Mouse (Mus musculus) left cerebral cortex, postnatal 14 days (tissue): ENCODE measurements around the gene Pcsk6. TPM values are rescaled to one million over a fixed set of nuclear protein-coding genes. Genes with fewer than 3 reads are reported as not detected.
"Not testable (repeated sequence)": the region's sequence is repeated elsewhere in the genome, so short reads cannot be mapped to it uniquely, and the experiment has no call there.

ENCODE experiments used
- DNase-seq, 2 experiments: peaks; one replicate each; pipeline ENCODE4 v3.0.0; 2021 to 2022; ENCODE audit warnings: low spot score in 2 of 2, mixed read lengths in 1 of 2
- intact Hi-C: fragments of 180-260 bp; cut with DNase I; formaldehyde crosslinking; loops from one replicate; pipeline ENCODE4 v1.15.1; 2025
- total RNA-seq, 2 experiments: library from RNA; stranded (reverse); gene quantifications; 2 replicates each; pipeline ENCODE4 v1.2.3; 2021

Pcsk6 gene
- total RNA-seq, 2 experiments from 2014 or later: 6.9 to 7.6 TPM

DNA sequence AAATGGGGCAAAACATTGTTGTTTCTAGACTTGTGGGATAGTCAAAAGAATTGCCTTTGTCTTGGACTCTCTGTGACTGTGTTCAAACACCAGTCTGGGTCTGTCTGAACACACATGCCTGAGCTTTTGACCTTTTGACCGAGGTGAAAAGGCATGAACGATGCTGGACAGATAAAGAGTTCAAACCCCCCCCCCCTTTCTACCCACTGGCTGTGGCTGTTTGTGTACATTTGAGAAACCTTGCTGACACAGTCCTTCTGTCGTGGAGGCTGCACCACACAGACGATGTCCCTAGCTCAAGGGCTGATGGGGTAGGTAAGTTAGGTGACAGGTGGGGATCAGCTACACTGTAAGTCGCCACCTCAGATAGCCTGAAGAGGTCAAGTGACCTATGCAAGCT lies 67.9 kb downstream of the Pcsk6 start:
- intact Hi-C loops: no loop called here

DNA sequence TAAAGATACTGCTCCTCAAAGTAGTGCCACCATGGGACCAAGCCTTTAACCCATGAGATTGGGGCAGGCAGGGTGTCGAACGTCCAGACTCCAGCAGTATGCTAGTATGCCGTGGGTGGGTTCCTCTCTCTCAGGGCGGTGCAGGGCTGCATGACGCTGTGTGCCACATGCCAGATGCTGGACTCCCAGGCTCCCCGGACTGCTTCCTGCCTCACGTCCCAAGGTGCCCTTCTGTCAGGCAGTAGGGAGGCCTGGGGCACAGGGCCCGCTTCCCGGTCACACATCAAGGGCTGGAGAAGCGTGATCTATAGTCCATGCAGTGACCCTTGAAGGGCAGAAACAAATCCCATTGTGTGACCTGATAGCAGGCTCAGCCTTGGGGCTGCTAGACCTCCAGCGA lies 68.9 kb downstream of the Pcsk6 start:
- intact Hi-C loops: loop anchor here (10.0 kb wide), 1 partner anchor 226 kb away; no protein-coding TSS in a partner anchor
- DNase-seq: no peak

More for the DNA sequence above, 67.9 kb downstream of the Pcsk6 start:
- no peak for DNase-seq

- DNase-seq: not testable (repeated sequence)
- intact Hi-C loops: loop anchor here (10.0 kb wide), 1 partner anchor 230 kb away; no protein-coding TSS in a partner anchor
These were observed 72.9 kb downstream of the Pcsk6 start for GRCm38 (mm10) chr7:65934238-65934970.

GRCm38 (mm10) chr7:65935211-65935610 lies 73.7 kb downstream of the Pcsk6 start:
- intact Hi-C loops: loop anchor here (10.0 kb wide), 1 partner anchor 230 kb away; no protein-coding TSS in a partner anchor

GRCm38 (mm10) chr7:65940988-65941387 lies 79.5 kb downstream of the Pcsk6 start:
- DNase-seq: no peak
- intact Hi-C loops: no loop called here

More at GRCm38 (mm10) chr7:65935211-65935610, 73.7 kb downstream of the Pcsk6 start:
- no peak for DNase-seq

GRCm38 (mm10) chr7:65945342-65945993 lies 83.9 kb downstream of the Pcsk6 start:
- intact Hi-C loops: no loop called here
- no peak for DNase-seq

- DNase-seq: no peak
- intact Hi-C loops: no loop called here
These were observed 84.9 kb downstream of the Pcsk6 start for GRCm38 (mm10) chr7:65946397-65946796.

DNA sequence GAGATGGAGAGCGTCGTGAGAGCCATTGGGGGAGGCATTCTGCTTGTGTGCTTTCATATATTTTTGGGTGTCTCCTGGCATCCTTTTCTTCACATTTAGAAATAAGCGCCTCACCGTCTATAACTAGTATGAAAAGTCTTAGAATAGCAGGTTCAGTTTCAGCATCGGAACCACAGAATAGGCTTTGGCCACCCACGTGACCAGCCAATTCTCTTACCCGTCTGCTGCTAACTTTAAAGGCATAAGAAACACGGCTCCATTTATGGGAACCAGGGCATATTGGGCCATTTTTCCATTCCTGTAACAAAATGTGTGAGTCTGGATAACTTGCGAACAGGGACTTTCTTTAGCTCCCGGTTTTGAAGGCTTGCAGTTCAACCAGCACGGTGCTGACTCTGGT lies 87.4 kb downstream of the Pcsk6 start:
- intact Hi-C loops: no loop called here
- peak; percentile 25 to 54 for DNase-seq

DNA sequence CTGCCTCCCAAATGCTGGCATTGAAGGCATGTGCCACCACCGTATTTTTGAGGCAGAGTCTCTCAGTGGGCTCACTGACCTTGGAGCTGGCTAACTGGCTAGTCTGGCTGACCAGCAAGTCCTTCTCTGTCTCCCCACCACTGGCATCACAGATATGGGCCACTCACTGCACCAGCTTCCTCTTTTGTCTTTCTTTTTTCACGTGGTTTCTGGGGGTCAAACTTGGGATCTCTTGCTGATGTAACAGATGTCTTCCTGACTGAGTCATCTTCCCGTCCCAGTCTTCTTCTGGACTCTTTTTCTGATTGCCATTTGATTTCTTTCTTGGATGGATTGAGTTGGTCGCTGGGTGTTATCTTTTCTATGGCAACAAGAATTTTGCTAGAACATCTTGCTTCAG lies 93.0 kb downstream of the Pcsk6 start:
- DNase-seq: peak in 1 of 2 experiments; percentile 30
- intact Hi-C loops: no loop called here

DNA sequence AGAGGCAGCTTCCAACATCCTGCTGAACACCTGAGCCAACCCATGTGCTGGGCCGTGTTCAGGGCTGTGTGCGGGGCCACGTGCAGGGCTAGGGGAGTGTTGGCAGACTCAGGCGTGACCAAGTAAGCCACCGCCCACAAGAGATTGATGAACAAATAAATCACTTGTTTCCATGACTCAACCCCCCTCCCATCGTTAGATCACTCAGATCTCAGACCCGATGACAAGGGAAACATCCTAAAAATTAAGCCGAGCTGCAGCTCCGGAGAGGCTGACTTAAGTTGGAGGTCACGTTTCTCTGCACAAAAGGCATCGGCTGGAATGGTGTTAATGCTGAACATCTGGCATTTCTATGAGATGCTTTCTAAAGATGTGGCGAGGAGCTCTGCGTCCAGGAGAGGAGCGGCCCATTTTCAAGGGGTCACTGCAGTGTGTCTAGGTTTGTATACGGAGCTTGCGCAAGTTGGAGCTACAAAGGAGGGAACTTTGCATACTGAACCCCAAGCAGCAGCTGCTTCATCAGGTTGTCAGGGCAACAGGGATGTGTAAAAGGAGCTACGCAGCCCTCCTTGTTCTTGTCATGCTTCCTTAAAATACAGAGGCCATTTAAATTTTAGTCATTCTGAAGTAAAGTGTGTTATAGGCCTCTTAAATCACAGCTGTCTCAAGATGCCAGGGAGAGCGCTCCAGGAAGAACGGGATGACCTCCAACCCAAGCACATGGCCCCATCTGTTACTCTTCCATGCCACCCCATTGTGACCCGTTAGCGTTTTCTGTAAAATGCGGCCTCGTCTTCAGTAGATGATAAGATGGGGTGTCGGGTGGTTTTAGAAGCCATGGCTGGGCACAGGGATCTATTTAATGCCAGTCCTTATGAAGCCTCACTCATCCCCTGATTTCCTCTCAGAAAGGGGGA lies 94.0 kb downstream of the Pcsk6 start:
- intact Hi-C loops: no loop called here
- peak; percentile 61 to 84 for DNase-seq

DNA sequence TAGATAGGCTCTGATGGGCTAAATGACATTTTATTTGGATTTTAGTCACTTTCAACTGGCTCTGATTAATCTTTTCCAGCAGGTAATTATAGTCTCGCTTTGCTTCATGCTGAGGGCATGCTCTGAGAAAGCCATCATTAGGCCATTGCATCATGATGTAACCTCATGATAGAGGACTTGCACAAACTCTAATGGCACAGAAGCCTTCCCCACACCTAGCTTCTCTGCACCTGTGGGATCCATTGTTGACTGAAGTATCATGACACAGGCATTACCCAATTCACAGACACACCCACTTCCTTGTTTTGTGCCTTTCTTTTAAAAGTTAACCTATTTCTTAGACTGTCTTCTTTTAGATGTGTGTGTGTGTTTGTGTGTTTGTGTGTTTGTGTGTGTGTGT lies 95.7 kb downstream of the Pcsk6 start:
- intact Hi-C loops: no loop called here
- DNase-seq: no peak

DNA sequence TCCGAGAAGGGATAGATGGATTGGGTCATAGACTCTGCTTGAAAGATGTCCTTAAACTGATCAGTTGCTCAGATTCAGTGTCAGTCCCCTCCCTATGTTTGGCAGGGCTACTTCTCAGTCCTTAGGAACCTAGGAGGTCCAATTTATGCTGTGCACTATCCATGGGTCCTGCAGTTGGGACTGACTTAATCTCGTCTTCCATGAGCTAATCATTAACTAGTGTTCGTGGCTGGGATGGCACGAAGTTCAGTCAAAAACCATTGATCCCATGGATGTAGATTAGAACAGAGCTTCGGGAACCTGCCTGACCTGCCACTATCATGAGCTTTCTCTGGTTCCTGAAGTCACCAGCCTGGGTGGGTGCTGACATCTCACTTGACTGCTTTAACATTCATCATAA lies 96.6 kb downstream of the Pcsk6 start:
- intact Hi-C loops: no loop called here
- DNase-seq: no peak

DNA sequence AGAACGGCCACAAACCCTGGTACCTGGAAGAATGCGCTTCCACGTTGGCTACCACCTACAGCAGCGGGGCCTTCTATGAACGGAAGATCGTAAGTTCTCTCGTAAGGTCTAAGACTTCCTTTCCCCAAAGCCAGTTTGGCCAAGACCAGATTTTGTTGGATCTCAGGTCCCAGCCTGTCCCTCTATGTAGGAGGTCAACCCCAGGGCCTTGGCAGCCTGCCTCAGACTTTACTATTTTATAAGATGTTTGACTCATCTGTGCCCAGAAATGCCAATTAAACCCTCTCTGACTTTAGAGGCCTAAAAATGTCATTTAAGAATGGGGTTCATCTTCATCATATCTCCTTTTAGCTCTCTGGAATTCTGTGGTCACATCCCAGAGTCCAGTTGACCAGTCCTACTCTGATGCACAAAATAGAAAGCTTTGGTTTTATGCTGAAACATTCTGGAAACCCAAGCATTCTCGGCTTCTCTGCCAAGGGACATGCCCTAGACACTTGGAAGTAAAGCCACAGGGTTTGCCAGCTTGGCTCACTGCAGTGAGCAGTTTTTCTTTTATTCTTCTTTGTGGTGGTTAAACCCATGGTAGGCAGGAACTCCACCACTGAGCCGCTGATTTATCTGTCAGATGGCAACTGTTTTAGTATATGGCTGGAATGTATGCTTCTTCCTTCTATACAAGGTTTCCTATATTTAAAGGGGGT lies 97.8 kb downstream of the Pcsk6 start:
- intact Hi-C loops: no loop called here
- DNase-seq: no peak

GRCm38 (mm10) chr7:65962611-65963010 lies 101.1 kb downstream of the Pcsk6 start:
- no peak for DNase-seq
- intact Hi-C loops: no loop called here

DNA sequence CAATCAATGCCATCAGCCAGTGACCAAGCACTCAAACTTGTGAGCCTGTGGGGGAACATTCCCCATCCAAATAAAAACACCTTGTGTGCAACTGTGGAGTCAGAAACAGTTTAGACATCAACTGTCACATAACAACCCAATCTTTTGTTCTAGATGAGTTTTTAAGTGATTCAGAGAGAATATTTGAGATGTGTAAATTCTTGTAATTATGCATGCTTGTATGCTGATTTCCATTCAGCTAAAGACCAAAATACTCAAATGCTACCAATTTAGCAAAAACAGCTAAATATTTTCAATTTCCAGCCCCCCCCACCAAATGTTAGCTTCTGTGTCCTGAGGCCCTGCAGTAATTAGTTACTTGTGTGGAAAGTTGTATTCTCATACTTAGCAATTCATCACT lies 102.9 kb downstream of the Pcsk6 start:
- intact Hi-C loops: no loop called here
- no peak for DNase-seq

DNA sequence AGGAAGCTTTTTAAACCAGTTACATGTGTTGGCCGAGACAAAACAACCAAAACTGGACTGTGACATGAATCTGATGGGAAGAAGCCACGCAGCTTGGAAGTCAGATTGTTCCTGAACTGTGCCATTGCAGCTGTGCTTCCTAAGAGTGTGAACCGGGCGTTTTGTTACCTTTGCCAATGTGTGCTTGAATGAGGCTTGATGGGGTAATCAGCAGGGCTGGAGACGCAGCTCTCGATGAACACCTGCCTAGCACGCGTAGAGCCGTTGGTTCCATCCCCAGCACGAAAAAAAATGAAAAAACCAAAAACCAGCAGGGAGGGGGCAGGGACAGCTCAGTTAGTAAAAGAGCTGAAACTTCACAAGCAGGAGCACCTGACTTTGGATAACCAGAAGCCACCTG lies 109.8 kb downstream of the Pcsk6 start:
- intact Hi-C loops: no loop called here
- no peak for DNase-seq

GRCm38 (mm10) chr7:65977286-65977685 lies 115.8 kb downstream of the Pcsk6 start:
- intact Hi-C loops: no loop called here

GRCm38 (mm10) chr7:65977977-65978376 lies 116.4 kb downstream of the Pcsk6 start:
- DNase-seq: no peak
- intact Hi-C loops: no loop called here

More at GRCm38 (mm10) chr7:65977286-65977685, 115.8 kb downstream of the Pcsk6 start:
- no peak for DNase-seq
